Mouse (Mus musculus) bone marrow, adult 2 months (tissue): ENCODE results near the gene Ankrd24. TPM values are rescaled to one million over a fixed set of nuclear protein-coding genes. Genes with fewer than 3 reads are reported as not detected.

Source experiments
- H3K27ac ChIP-seq: fragments of 200-500 bp; 2 replicates; pipeline ENCODE4 v1.5.1; 2012; ENCODE audit warnings: low read depth, mild to moderate bottlenecking, control low read depth, inconsistent platforms, low read length; ENCODE audit not compliant: control insufficient read depth, poor library complexity, insufficient read depth
- H3K4me1 ChIP-seq: fragments of 200-500 bp; 2 replicates; pipeline ENCODE4 v1.6.1; 2011; ENCODE audit warnings: low read length; ENCODE audit not compliant: control insufficient read depth, insufficient read depth
- H3K4me3 ChIP-seq: fragments of 200-500 bp; replicated peaks from 2 replicates; pipeline ENCODE3; 2011; ENCODE audit warnings: mild to moderate bottlenecking, low read depth, low read length, control low read depth; ENCODE audit not compliant: control insufficient read depth
- CTCF ChIP-seq: fragments of 200-500 bp; IDR thresholded peaks from 2 replicates; pipeline ENCODE4 v1.5.1; 2011; ENCODE audit warnings: low read length, control low read depth; ENCODE audit not compliant: control insufficient read depth, insufficient read depth
- POLR2A ChIP-seq: fragments of 200-500 bp; IDR thresholded peaks from 2 replicates; pipeline ENCODE4 v1.6.1; 2011; ENCODE audit warnings: low read depth, mild to moderate bottlenecking, control low read depth, low read length, borderline replicate concordance; ENCODE audit not compliant: control insufficient read depth
- WGBS: fragments of 180-500 bp; shearing (Covaris S2); methylation state at CpG from one replicate; pipeline ENCODE4 v1.1.7; 2018; 5-methylcytosine and 5-hydroxymethylcytosine counted together
- polyA plus RNA-seq: library from polyadenylated mRNA; stranded (reverse); fragments of >200 nt; gene quantifications from 2 replicates; pipeline ENCODE4 v1.2.4, GENCODE M21; 2011; ENCODE audit warnings: low replicate concordance; ENCODE audit not compliant: missing spikeins, insufficient read depth, insufficient read length

The Ankrd24 gene
- 5.3 and 11.1 TPM in 2 replicates for polyA plus RNA-seq

DNA sequence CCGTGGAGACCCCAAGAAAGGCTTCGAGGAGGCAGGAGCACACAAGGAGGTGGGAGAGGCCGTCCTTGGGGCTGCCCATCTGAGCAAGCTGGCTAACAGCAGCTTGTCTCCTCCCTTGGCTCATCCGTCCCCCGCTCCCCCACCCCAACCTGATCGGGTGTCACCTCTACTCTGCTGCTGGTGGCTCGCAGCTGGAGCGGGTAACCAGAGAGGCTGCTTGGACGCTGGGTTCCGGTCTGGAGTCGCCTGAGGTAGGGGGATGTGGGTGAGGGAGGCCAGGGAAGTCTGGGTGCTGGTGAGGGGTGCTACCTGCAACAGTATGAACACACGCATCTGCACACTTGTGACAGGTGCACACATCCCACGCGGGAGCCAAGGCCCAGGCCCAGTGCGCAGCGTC is at the start of gene Ankrd24:
TSS of gene Ankrd24 (plus strand) at position 151 of the 400 bp plus-strand sequence.
- TF ChIP-seq CTCF (no peak), POLR2A (no peak)
- WGBS, result 86% methylated on average over 16 of the region's 16 CpGs
- H3K4me1 ChIP-seq, result no peaks in the 10 kb centered on the region; the same call in none of the 2 replicates
- peak within 1 kb of the TSS; percentile 83 for H3K4me3 ChIP-seq
- H3K27ac ChIP-seq, result peak within 1 kb of the TSS; percentile 72

DNA sequence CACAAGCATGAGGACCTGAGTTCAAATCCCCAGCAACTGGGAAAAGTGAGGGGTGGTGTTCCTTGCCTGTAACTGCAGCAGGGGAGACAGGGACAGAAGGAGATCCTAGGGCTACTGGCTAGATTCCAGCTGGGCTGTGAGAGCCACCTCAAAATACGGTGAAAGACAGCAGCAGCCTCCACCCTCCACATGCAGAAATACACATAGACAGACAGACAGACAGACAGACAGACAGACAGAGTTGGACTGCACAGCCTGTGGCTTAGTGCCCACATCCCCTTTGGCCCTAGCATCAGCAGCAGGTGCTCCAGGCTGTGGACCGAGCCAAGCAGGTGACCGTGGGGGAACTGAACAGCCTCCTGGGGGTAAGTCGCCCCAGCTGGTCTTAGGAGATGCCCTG is 48.4 kb upstream of the Ankrd24 start:
- TF ChIP-seq CTCF, result no peak
- no peak for TF ChIP-seq POLR2A
- Histone ChIP-seq H3K4me1 (peaks cover 2% of the 10 kb centered on the region), H3K27ac (no peak overlapping the region), H3K4me3 (no peak overlapping the region)
- 11% methylated on average over 4 of the region's 4 CpGs for WGBS

DNA sequence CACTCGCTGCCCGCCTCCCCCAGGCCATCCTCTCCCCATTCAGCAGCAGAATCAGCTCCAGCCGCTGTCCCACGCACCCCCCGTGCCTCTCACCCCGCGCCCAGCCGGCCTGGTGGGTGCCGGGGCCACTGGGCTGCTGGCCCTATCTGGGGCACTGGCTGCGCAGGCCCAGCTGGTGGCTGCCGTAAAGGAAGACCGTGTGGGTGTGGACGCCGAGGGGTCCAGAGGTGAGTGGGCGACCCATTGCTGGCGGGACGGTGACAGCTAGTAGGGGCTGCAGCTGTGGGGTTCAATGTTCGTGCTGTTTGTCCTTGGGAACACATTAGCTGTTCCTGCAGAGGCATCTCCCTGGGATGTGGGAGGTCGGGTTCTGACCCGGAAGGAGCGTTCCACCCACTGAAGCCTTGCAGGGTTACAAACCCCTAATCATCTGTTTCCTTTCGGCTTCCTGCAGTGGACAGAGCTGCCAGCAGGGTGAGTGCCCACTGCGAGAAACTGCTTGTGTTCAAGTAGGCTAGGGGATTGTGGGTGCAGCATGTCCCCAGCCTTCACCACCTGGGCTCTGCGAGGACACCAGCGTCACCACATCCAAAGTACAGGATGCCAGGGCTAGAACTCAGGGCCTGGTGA is 47.8 kb upstream of the Ankrd24 start:
- Histone ChIP-seq H3K4me1 (peaks cover 2% of the 10 kb centered on the region), H3K4me3 (peak overlapping the region; percentile 46), H3K27ac (peak overlapping the region; percentile 40)
- 6% methylated on average over 25 of the region's 25 CpGs for WGBS
- TF ChIP-seq POLR2A (no peak), CTCF (peak; percentile 38; the same call in 1 of the 2 replicates)

DNA sequence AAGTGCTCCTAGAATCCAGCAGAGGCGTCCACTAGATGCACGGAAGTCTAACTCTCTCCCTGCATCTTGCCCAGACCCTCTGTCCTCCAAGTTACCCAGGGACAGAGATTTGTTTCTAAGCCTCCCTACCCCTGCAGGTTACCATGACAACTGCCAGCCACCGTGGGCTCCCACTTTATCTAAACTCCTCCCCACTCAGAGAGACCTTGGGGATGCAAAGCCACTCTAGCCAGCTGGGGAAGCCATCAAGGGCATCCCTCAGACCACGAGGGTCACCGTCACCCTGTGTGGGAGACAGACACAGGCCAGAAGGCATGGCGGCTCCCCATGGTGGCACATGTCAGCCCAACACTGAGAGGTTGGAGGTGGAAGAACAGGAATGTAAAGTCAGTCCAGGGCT is 45.0 kb upstream of the Ankrd24 start:
- 57% methylated on average over 6 of the region's 6 CpGs for WGBS
- peaks cover 2% of the 10 kb centered on the region for H3K4me1 ChIP-seq
- no peak overlapping the region for H3K4me3 ChIP-seq
- TF ChIP-seq POLR2A, result no peak
- no peak for TF ChIP-seq CTCF
- no peak overlapping the region for H3K27ac ChIP-seq

- TF ChIP-seq CTCF, result no peak
- TF ChIP-seq POLR2A, result no peak
- H3K4me1 ChIP-seq, result no peaks in the 10 kb centered on the region
- no peak overlapping the region for H3K27ac ChIP-seq
- 70% methylated on average over 7 of the region's 7 CpGs for WGBS
- no peak overlapping the region for H3K4me3 ChIP-seq
Measured at GRCm38 (mm10) chr10:81588739-81589138, 39.6 kb upstream of the Ankrd24 start.

DNA sequence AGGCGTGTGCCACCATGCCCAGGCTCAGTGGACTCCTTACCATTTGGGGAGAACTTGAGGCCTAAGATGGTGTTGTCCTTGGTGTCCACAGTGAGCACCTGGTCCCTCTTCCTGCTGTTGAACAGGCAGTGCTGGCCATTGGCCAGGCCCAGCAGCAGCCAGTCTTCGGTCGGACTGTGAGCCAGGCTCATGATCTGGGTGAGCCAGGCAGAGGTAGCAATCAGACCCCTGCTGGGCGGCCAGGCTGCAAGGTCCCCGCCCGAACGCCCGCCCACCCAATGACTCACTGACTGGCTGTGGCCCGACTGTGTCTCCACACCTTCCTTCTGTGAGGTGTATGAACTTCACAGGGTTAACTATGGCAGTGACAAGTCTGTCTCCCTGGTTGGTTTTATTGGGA is 36.5 kb upstream of the Ankrd24 start:
- TF ChIP-seq CTCF, result no peak
- no peak for TF ChIP-seq POLR2A
- peaks cover 1% of the 10 kb centered on the region; the same call in 1 of the 2 replicates for H3K4me1 ChIP-seq
- H3K27ac ChIP-seq, result no peak overlapping the region
- no peak overlapping the region for H3K4me3 ChIP-seq
- WGBS, result 76% methylated on average over 9 of the region's 9 CpGs

- H3K4me3 ChIP-seq, result no peak overlapping the region
- 64% methylated on average over 7 of the region's 7 CpGs for WGBS
- no peak for TF ChIP-seq POLR2A
- TF ChIP-seq CTCF, result no peak
Measured at GRCm38 (mm10) chr10:81592631-81593030, 35.7 kb upstream of the Ankrd24 start.

GRCm38 (mm10) chr10:81593223-81593622 is 35.1 kb upstream of the Ankrd24 start:
- 71% methylated on average over 4 of the region's 4 CpGs for WGBS
- Histone ChIP-seq H3K27ac (no peak overlapping the region), H3K4me1 (peaks cover 6% of the 10 kb centered on the region), H3K4me3 (no peak overlapping the region)
- no peak for TF ChIP-seq CTCF
- TF ChIP-seq POLR2A, result no peak

More at GRCm38 (mm10) chr10:81592631-81593030, 35.7 kb upstream of the Ankrd24 start:
- H3K4me1 ChIP-seq, result peaks cover 3% of the 10 kb centered on the region
- H3K27ac ChIP-seq, result no peak overlapping the region

- WGBS, result 85% methylated on average over 18 of the region's 18 CpGs
- TF ChIP-seq CTCF (no peak), POLR2A (no peak)
- Histone ChIP-seq H3K4me3 (no peak overlapping the region), H3K27ac (no peak overlapping the region), H3K4me1 (peaks cover 6% of the 10 kb centered on the region)
Measured at GRCm38 (mm10) chr10:81593935-81594334, 34.4 kb upstream of the Ankrd24 start.
